Mouse (Mus musculus): Measurements from ENCODE around the gene Rbbp7.
"Not testable (repeated sequence)": the region's sequence is repeated elsewhere in the genome, so short reads cannot be mapped to it uniquely, and the experiment has no call there.

The Rbbp7 gene

DNA sequence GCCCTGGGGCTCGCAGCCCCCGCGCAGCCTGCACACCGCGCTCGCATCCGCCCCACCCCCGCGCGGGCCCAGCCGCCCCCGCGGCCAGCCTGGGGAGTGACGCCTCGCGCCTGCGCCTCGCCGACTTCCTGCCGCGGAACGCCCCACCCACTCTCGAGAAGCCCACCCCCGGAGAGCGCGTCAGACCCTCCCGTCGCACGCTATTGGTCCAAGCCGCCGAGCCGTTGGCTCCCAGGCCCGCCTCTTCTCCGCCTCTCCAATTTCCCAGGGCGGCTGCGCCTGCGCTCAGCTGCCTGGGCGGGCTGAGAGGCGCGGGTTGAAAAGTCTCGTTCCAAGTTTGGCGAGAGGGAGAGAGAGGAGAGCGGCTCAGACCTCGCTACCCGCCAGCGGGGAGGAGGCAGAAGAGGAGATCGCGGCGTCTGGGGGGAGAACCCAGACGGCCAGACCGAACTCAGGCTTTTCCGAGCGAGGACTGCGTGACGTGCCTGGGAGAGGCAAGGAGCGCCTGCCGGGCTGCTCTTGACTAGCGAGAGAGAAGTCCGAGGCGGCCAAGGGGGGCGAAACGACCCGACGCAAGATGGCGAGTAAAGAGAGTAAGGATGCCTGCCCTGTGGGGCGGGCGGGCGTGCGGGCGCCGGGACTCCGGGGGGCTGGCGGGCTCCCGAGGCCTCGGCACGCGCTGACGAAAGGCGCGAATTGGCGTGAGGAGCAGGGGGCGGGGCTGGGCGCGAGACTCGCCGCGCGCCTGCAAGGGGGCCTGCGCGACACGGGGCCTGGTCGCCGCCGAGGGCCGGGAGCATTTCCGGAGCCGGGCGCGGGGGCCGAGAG, at the start of gene Rbbp7:
Rbbp7 (plus strand) TSS at position 288 of the 828 bp plus-strand sequence.
- peak; percentile 87 for DNase-seq (ENCODE audit: low spot score in 2 of 2)

DNA sequence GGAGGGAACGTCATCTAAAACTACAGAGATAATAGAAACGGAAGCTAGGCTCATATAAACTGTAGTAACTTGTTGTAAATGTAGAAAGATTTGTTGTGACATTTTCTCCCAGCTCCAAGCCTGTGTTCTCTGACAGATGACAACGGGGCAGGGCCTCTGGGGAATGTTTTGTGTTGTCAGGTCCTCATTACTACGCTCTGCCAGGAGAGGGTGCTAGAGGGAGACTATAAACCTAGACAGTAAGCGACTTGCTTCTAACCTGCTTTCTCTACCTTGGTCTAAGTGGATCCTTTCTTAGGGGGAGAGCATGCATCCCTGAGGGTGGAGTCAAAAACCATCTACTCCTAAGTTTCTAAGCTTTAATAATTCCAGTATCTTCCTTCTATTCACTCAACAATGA, 42.4 kb upstream of the Rbbp7 start:
- DNase-seq (ENCODE audit: low spot score in 2 of 2) = peak in 1 of 2 experiments; percentile 48

DNA sequence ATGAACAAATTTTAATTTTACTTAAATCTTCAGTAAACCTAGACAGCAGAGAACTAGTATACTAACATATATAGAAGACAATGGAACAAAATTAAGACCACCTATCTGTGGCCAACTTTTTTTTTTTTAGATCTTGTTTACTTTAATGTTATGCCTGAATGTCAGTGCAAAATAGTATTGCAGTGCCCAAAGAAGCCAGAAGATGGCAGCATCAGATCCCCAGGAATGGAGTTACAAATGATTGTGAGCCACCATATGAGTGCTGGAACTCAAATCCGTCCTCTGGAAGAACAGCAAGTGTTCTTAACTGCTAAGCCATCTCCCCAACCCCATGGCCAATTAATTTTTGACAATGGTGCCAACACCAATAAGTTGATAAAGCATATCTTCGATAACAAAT, 40.6 kb upstream of the Rbbp7 start:
- DNase-seq (ENCODE audit: low spot score in 2 of 2) = peak in 1 of 2 experiments; percentile 23

GRCm38 (mm10) chrX:162727367-162727777, 32.8 kb upstream of the Rbbp7 start:
- no peak for DNase-seq (ENCODE audit: low spot score in 2 of 2)

DNA sequence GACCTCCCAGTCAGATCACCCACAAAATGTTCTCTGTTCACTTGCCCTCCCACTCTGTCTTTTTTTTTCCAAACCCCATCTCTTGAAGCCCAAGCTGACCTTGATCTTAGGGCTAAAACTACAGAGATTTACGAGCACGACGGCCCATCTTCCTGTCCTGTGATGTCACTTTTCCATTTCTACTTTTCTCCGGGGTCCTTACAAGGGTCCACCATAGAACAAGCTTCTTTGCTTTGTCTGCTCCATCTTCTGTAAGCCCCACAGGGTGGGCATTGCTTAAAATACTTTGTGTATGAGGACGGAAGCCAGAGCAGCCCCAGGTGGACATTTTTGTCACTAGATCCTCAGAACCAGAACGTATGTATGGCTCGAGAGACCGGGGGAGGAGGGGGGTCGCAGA, 32.4 kb upstream of the Rbbp7 start:
- DNase-seq (ENCODE audit: low spot score in 2 of 2) = no peak

DNA sequence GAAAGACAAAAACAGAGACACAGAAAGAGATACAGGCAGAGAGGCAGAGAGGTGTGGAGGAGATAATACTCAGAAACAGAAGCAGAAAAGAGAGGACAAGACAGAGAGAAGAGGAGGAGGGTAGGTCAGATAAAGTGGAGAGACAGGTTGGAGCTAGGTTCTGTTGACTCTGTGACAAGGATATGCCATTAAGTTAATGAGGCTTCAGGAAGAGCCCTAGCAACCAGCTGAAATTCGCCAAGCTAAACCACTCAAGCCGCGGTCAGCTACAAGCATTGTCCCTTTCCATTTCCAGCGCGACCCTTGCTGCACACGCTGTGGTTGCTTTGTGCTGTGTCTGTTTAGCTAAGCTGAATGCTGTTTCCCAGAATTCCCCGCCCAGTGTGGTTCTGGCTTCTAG, 32.0 kb upstream of the Rbbp7 start:
- DNase-seq (ENCODE audit: low spot score in 2 of 2) = no peak

- DNase-seq (ENCODE audit: low spot score in 2 of 2) = no peak
Measured at GRCm38 (mm10) chrX:162730031-162730430, 30.2 kb upstream of the Rbbp7 start.

DNA sequence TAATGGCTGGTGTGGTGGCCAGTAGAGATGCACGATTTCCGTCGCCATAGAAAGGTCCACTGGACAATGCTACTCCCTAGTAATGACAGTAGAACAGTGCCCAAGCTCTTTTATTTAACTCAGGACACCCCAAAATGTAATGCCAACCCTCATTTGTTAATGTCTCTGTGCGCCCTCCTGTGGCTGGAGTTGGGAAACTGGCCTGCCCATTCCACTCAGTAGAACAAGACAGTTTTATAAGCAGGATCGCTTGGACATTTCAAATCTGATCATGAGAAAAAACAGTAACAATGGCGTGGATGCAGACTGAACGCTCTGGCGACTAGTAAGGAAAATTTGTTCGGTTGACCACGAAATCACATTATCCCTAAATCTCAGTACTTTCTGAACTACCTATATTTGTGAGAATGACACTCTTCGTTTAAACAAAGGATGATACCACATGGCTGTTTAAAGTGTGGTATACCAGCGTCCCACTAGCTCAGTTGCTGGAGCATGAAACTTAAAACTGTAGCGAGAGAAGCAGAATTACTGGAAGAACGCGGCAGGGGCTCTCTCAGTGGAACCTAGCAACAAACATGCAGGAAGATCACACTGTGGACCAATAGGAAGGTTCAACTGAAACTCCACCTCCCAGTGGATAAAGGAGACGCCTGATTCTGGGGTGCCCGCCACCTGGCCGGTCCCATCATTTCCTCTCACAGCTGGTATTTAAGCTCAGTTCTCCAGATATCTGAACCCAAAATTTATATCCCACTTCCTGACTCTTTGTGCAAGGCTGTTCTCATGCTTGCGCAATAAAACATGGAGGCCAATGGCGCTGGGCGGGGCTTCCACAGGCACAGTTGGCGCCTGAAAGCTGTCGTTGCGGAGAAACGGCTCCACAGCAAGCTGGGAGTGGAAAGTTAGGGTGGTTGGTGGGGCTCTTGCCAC, 24.9 kb upstream of the Rbbp7 start:
- DNase-seq (ENCODE audit: low spot score in 2 of 2) = peak; percentile 58 to 64

GRCm38 (mm10) chrX:162736140-162736659, 24.0 kb upstream of the Rbbp7 start:
- peak; percentile 15 to 16 for DNase-seq (ENCODE audit: low spot score in 2 of 2)

GRCm38 (mm10) chrX:162748696-162749420, 11.3 kb upstream of the Rbbp7 start:
- DNase-seq (ENCODE audit: low spot score in 2 of 2) = no peak

GRCm38 (mm10) chrX:162752418-162752817, 7.8 kb upstream of the Rbbp7 start:
- no peak for DNase-seq (ENCODE audit: low spot score in 2 of 2)

- DNase-seq (ENCODE audit: low spot score in 2 of 2) = no peak
Measured at GRCm38 (mm10) chrX:162754314-162754713, 5.9 kb upstream of the Rbbp7 start.

GRCm38 (mm10) chrX:162756058-162756457, 4.1 kb upstream of the Rbbp7 start:
- DNase-seq (ENCODE audit: low spot score in 2 of 2) = no peak

- DNase-seq (ENCODE audit: low spot score in 2 of 2) = peak in 1 of 2 experiments; percentile 76
Measured at GRCm38 (mm10) chrX:162759251-162760114, 719 bp upstream of the Rbbp7 start.

GRCm38 (mm10) chrX:162760958-162761515, 835 bp downstream of the Rbbp7 start:
- DNase-seq (ENCODE audit: low spot score in 2 of 2) = peak in 1 of 2 experiments; percentile 7

DNA sequence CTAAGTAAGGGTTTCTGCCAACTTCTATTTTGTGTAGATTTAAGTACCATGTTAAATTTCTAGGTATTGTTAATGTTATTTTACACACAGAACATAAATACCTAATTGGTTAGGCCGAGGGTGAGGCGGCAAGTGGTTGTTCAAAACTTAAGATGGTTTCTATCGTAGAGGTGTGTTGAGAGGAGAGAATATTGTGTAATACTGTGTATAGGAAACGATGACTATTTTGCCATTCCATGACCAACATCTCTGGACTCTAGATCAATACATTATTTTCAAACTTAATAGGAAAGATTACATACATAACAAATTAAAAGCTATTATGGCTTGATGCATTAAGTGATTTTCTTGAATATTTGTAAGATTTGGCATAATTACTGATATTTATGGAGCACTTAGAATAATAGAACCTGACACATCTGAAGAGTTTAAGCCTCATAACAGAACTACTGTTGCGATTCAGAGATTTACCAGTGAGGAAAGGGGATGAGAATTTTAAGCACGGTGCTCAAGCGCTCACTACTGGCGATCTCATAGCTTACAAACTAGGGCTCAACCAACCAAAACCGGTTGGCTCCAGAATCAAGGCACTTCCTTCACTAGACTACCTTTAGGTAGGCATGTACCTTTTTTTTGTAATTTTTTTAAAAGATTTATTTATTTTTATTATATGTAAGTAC, 1.7 kb downstream of the Rbbp7 start:
- no peak for DNase-seq (ENCODE audit: low spot score in 2 of 2)

DNA sequence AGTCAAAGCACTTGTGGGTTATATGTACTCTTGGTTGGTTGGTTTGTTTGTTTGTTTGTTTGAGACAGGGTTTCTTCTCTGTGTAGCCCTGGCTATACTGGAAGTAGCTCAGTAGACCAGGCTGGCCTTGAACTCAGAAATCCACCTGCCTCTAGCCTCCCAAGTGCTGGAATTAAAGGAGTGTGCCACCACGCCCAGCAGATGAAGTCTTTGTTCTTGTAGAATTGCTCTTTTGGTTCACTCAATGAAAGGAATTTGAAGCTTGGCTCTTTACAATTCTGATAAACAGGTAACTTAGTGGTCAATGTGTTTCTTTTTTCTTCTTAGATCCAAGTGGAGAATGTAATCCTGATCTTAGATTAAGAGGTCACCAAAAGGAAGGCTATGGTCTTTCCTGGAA, 10.5 kb downstream of the Rbbp7 start:
- DNase-seq (ENCODE audit: low spot score in 2 of 2) = no peak

- no peak for DNase-seq (ENCODE audit: low spot score in 2 of 2)
Measured at GRCm38 (mm10) chrX:162788372-162788771, 28.2 kb downstream of the Rbbp7 start.

DNA sequence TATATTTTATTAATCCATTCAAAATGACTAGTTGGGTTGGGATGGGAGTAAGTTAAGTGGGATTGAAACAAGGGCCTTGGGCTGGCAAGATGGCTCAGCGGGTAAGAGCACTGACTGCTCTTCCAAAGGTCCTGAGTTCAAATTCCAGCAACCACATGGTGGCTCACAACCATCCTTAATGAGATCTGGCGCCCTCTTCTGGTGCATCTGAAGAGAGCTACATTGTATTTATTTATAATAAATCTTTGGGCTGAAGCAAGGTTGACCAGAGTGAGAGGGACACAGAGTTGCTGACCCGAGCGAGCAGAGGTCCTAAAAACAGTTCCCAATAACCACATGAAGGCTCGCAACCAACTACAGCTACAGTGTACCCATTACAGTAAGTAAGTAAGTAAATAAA, 31.2 kb downstream of the Rbbp7 start:
- not testable (repeated sequence) for DNase-seq (ENCODE audit: low spot score in 2 of 2)

DNA sequence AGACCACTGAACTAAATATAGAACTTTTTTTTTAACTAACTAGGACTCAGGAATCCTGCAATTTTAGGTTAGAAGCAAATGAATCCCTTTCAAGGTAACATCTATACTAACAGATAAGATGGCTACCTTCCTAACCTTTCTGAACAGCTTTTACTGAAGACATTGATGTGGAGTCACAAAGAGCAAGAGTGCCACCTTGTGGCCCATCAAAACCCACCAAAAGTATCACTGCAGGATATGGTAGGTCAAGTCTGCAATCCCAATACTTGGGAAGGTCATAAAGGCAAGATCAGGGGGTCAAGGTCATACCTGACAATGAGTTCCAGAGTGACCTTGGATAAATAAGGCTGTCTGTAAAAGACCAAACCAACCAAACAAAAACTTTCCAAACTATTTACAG, 40.2 kb downstream of the Rbbp7 start:
- peak in 1 of 2 experiments; percentile 26 for DNase-seq (ENCODE audit: low spot score in 2 of 2)
